Mouse (Mus musculus) adrenal gland, postnatal 4 days (tissue): ENCODE measurements around the gene Ank3. TPM values are rescaled to one million over a fixed set of nuclear protein-coding genes. Genes with fewer than 3 reads are reported as not detected.
"Not testable (repeated sequence)": the region's sequence is repeated elsewhere in the genome, so short reads cannot be mapped to it uniquely, and the experiment has no call there.

ENCODE experiments used
- DNase-seq, 2 experiments: peaks; one replicate each; pipeline ENCODE4 v3.0.0; 2021 to 2022; ENCODE audit warnings: low spot score in 2 of 2, mixed read lengths in 2 of 2
- total RNA-seq, 2 experiments: library from RNA; stranded (reverse); gene quantifications; 2 replicates each; pipeline ENCODE4 v1.2.3; 2021

Ank3 gene
- total RNA-seq, 2 experiments from 2014 or later, result 37.4 to 54.2 TPM

- no peak for DNase-seq
Observed at GRCm38 (mm10) chr10:69874806-69875205, 476.2 kb downstream of the Ank3 start.

GRCm38 (mm10) chr10:69883935-69884680 lies 485.5 kb downstream of the Ank3 start:
- DNase-seq, result no peak

GRCm38 (mm10) chr10:69888399-69888798 lies 489.8 kb downstream of the Ank3 start:
- no peak for DNase-seq

GRCm38 (mm10) chr10:69889779-69890178 lies 491.2 kb downstream of the Ank3 start:
- DNase-seq, result no peak

GRCm38 (mm10) chr10:69890389-69890985 lies 491.9 kb downstream of the Ank3 start:
- DNase-seq, result no peak

GRCm38 (mm10) chr10:69892162-69892561 lies 493.6 kb downstream of the Ank3 start:
- DNase-seq, result no peak

- no peak for DNase-seq
Observed at GRCm38 (mm10) chr10:69895606-69896005, 497.0 kb downstream of the Ank3 start.

- DNase-seq, result no peak
Observed at GRCm38 (mm10) chr10:69897927-69898326, 499.4 kb downstream of the Ank3 start.

- no peak for DNase-seq
Observed at GRCm38 (mm10) chr10:69898821-69899220, 500.2 kb downstream of the Ank3 start.

- no peak for DNase-seq
Observed at GRCm38 (mm10) chr10:69899788-69900187, 501.2 kb downstream of the Ank3 start.

GRCm38 (mm10) chr10:69902024-69902423 lies 503.5 kb downstream of the Ank3 start:
- DNase-seq, result no peak

- DNase-seq, result no peak
Observed at GRCm38 (mm10) chr10:69904321-69904720, 505.7 kb downstream of the Ank3 start.

GRCm38 (mm10) chr10:69907795-69908764 lies 509.5 kb downstream of the Ank3 start:
- no peak for DNase-seq

- no peak for DNase-seq
Observed at GRCm38 (mm10) chr10:69909856-69910255, 511.3 kb downstream of the Ank3 start.

- not testable (repeated sequence) for DNase-seq
Observed at GRCm38 (mm10) chr10:69910304-69910703, 511.7 kb downstream of the Ank3 start.

- DNase-seq, result not testable (repeated sequence)
Observed at GRCm38 (mm10) chr10:69910726-69911125, 512.2 kb downstream of the Ank3 start.

- no peak for DNase-seq
Observed at GRCm38 (mm10) chr10:69915566-69915965, 517.0 kb downstream of the Ank3 start.

- no peak for DNase-seq
Observed at GRCm38 (mm10) chr10:69916205-69916604, 517.6 kb downstream of the Ank3 start.

GRCm38 (mm10) chr10:69916689-69917435 lies 518.3 kb downstream of the Ank3 start:
- no peak for DNase-seq

GRCm38 (mm10) chr10:69917711-69918110 lies 519.1 kb downstream of the Ank3 start:
- no peak for DNase-seq
